Mouse (Mus musculus) hindbrain, embryonic 16.5 days (tissue): ENCODE measurements at regions not wholly inside any gene's neighbourhood (a gene's known extent, or its start where the extent isn't known, plus 50 kb on each side); places are given as distances from the start of the nearest gene placed in this dataset.

Experiments
- ATAC-seq: fragments of 200-750 bp; cut with Nextera tagmentation; 2 replicates; pipeline ENCODE4 v1.8.0; 2017; ENCODE audit warnings: moderate TSS enrichment, moderate library complexity
- H3K27ac ChIP-seq: fragments of 300-500 bp; sonication (generic); 2 replicates; pipeline ENCODE4 v1.5.1; 2014; ENCODE audit warnings: low read depth, mild to moderate bottlenecking, control low read depth, low read length, moderate library complexity
- H3K27me3 ChIP-seq: fragments of 300-500 bp; sonication (generic); replicated peaks from 2 replicates; pipeline ENCODE4 v1.6.1; 2014; ENCODE audit warnings: low read length; ENCODE audit not compliant: control insufficient read depth, insufficient read depth
- H3K36me3 ChIP-seq: fragments of 300-500 bp; sonication (generic); 2 replicates; pipeline ENCODE4 v1.6.1; 2014; ENCODE audit warnings: mild to moderate bottlenecking, low read length, moderate library complexity, mixed read lengths; ENCODE audit not compliant: control insufficient read depth, insufficient read depth
- H3K4me1 ChIP-seq: fragments of 300-500 bp; sonication (generic); 2 replicates; pipeline ENCODE4 v1.6.1; 2014; ENCODE audit warnings: low read depth, low read length; ENCODE audit not compliant: control insufficient read depth, insufficient read depth
- H3K4me2 ChIP-seq: fragments of 300-500 bp; sonication (generic); 2 replicates; pipeline ENCODE4 v1.6.1; 2014; ENCODE audit warnings: mild to moderate bottlenecking, low read length, control low read depth, moderate library complexity
- H3K4me3 ChIP-seq: fragments of 300-500 bp; sonication (generic); 2 replicates; pipeline ENCODE4 v1.5.1; 2014; ENCODE audit warnings: mild to moderate bottlenecking, low read length, control low read depth, moderate library complexity
- H3K9ac ChIP-seq: fragments of 300-500 bp; sonication (generic); 2 replicates; pipeline ENCODE4 v1.6.1; 2014; ENCODE audit warnings: low read depth, mild to moderate bottlenecking, control low read depth, low read length, moderate library complexity
- H3K9me3 ChIP-seq: fragments of 300-500 bp; sonication (generic); 2 replicates; pipeline ENCODE4 v1.6.1; 2014; ENCODE audit warnings: mild to moderate bottlenecking, low read length, moderate library complexity; ENCODE audit not compliant: control insufficient read depth
- WGBS: fragments of 180-500 bp; shearing (Covaris S2); extraction: QIAGEN DNeasy Blood & Tissue Kit; methylation state at CpG from one replicate; pipeline ENCODE4 v1.1.7; 2014; 5-methylcytosine and 5-hydroxymethylcytosine counted together

- Histone ChIP-seq H3K4me2 (no peak overlapping the region), H3K36me3 (no peaks in the 10 kb centered on the region), H3K9ac (no peak overlapping the region), H3K4me3 (no peak overlapping the region), H3K27ac (no peak overlapping the region), H3K4me1 (no peaks in the 10 kb centered on the region), H3K9me3 (no peaks in the 10 kb centered on the region), H3K27me3 (no peaks in the 10 kb centered on the region)
- WGBS = 93% methylated on average over 2 of the region's 2 CpGs
- no peak for ATAC-seq
Measured at GRCm38 (mm10) chr4:84805431-84805830, 78.7 kb upstream of the Cntln start.

- ATAC-seq = no peak
- H3K27ac ChIP-seq = no peak overlapping the region
- 82% methylated on average over 10 of the region's 10 CpGs for WGBS
Measured at GRCm38 (mm10) chr4:84793156-84793919, 90.8 kb upstream of the Cntln start.

GRCm38 (mm10) chr4:84786583-84786982 is 97.5 kb upstream of the Cntln start:
- no peak for ATAC-seq
- H3K27ac ChIP-seq = no peak overlapping the region
- no peaks in the 10 kb centered on the region for H3K9me3 ChIP-seq
- H3K4me3 ChIP-seq = no peak overlapping the region
- 55% methylated on average over 6 of the region's 6 CpGs for WGBS
- no peak overlapping the region for H3K4me2 ChIP-seq
- H3K27me3 ChIP-seq = no peaks in the 10 kb centered on the region
- H3K9ac ChIP-seq = no peak overlapping the region
- H3K4me1 ChIP-seq = no peaks in the 10 kb centered on the region
- H3K36me3 ChIP-seq = no peaks in the 10 kb centered on the region

More at GRCm38 (mm10) chr4:84793156-84793919, 90.8 kb upstream of the Cntln start:
- Histone ChIP-seq H3K36me3 (no peaks in the 10 kb centered on the region), H3K4me1 (no peaks in the 10 kb centered on the region), H3K9me3 (no peaks in the 10 kb centered on the region), H3K27me3 (no peaks in the 10 kb centered on the region), H3K4me2 (no peak overlapping the region), H3K9ac (no peak overlapping the region), H3K4me3 (no peak overlapping the region)

DNA sequence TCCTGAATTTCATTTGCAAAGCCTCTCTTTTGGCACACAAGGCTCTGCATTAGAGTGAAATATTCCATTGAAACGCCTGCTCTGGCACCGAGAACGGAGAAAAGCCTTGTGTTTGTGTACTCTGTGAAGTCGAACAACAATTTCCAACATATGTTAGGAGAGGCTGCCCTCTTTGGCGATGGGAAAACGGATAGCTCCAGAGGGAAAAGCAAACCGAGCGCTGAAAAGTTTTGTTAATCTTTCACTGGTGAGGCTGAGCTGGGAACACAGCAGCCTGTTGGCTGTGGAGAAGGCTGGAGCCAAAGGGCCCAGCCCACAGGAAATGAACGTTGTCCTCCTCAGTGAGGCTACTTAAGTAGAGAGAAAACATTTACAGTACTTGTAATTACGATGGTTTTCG is 93.1 kb upstream of the Bnc2 start:
- no peak for ATAC-seq
- Histone ChIP-seq H3K9ac (no peak overlapping the region), H3K4me2 (no peak overlapping the region), H3K27me3 (no peaks in the 10 kb centered on the region; the same call in 1 of the 2 replicates), H3K4me1 (no peaks in the 10 kb centered on the region), H3K9me3 (no peaks in the 10 kb centered on the region), H3K36me3 (no peaks in the 10 kb centered on the region), H3K4me3 (no peak overlapping the region), H3K27ac (no peak overlapping the region)
- WGBS = 45% methylated on average over 11 of the region's 11 CpGs

- H3K4me1 ChIP-seq = no peaks in the 10 kb centered on the region
- no peaks in the 10 kb centered on the region for H3K9me3 ChIP-seq
- no peaks in the 10 kb centered on the region for H3K36me3 ChIP-seq
- H3K27me3 ChIP-seq = no peaks in the 10 kb centered on the region; the same call in 1 of the 2 replicates
- H3K4me2 ChIP-seq = no peak overlapping the region
- 0 out of 2 replicates have a peak overlapping the region, but pooled peaks have one; percentile 17 for H3K27ac ChIP-seq
- WGBS = 61% methylated on average over 11 of the region's 11 CpGs
- no peak overlapping the region for H3K4me3 ChIP-seq
- ATAC-seq = no peak
- H3K9ac ChIP-seq = no peak overlapping the region
Measured at GRCm38 (mm10) chr4:84766708-84767425, 91.8 kb upstream of the Bnc2 start.

DNA sequence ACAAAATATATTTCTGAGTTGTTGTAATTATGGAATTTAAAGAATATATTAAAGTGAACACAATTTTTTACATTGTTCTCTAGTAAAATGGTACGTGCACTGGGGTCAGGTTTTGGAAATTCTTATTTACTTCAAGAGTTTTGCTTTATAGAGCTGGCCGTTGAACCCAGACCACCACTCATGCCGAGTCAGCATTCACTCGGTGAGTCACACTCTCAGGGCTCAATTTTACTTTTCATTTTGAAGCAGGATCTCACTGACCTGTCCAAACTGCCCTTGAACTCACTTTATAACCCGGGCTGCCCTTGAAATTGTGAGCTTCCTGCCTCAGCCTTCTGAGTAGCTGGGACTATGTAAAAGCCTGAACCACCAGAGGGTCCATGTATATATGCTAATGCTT is 82.1 kb upstream of the Bnc2 start:
- Histone ChIP-seq H3K36me3 (no peaks in the 10 kb centered on the region), H3K27me3 (no peaks in the 10 kb centered on the region), H3K9me3 (no peaks in the 10 kb centered on the region), H3K27ac (no peak overlapping the region), H3K4me1 (no peaks in the 10 kb centered on the region), H3K9ac (no peak overlapping the region), H3K4me2 (no peak overlapping the region), H3K4me3 (no peak overlapping the region)
- WGBS = 93% methylated on average over 5 of the region's 5 CpGs
- no peak for ATAC-seq

DNA sequence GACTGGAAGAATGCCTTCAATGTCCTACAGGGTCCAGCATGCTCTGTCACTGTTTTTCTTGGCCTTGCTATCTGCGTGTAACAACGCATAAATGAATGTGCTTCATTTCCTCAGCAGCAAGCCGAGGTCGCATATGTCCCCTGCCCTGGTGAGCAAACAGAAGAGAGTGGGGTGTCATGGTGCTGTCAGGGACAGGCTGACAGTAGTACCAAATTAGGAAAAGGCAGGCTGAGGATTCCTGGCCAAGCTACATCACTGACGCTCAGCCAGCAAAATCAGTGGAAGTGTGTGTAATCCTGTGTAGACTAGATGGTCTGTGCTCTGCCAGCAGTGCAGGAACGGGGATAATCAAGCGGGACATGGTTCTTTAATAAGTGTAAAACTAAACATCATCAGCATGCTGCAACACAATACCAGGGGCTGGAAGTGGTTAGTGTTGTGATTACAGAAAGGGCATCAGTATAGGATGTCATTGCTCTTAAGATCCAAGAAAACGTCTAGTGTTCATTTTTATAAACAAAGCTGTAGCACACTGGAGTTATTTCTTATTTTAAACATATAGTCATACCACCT is 77.6 kb upstream of the Bnc2 start:
- no peaks in the 10 kb centered on the region for H3K4me1 ChIP-seq
- ATAC-seq = no peak
- H3K9me3 ChIP-seq = no peaks in the 10 kb centered on the region
- H3K27ac ChIP-seq = no peak overlapping the region
- H3K27me3 ChIP-seq = no peaks in the 10 kb centered on the region
- H3K4me3 ChIP-seq = no peak overlapping the region
- H3K36me3 ChIP-seq = no peaks in the 10 kb centered on the region
- 64% methylated on average over 8 of the region's 8 CpGs for WGBS
- H3K4me2 ChIP-seq = no peak overlapping the region
- no peak overlapping the region for H3K9ac ChIP-seq

DNA sequence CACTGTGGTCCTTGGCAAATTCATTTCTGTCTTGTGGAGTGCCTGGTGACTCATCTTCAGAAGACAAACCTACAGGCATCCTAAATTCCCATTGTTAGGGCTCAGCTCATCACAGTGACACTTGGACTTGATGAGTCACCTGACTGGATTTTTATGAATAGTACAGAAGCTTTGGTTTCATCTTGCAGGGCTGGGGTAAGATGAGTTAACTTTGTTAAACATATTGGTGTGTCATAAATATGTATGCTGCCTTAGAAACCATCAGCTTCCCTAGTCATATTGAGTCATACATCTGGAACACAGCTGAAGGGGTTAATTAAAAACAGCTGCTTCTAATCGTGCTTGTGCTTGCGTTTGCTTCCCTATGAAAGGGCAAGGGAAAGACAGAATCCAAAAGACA is 66.2 kb upstream of the Bnc2 start:
- WGBS = 46% methylated on average over 2 of the region's 2 CpGs
- no peaks in the 10 kb centered on the region for H3K36me3 ChIP-seq
- no peak for ATAC-seq
- H3K27ac ChIP-seq = no peak overlapping the region
- no peak overlapping the region for H3K4me2 ChIP-seq
- no peaks in the 10 kb centered on the region for H3K4me1 ChIP-seq
- H3K4me3 ChIP-seq = no peak overlapping the region
- no peaks in the 10 kb centered on the region for H3K27me3 ChIP-seq
- H3K9me3 ChIP-seq = no peaks in the 10 kb centered on the region
- no peak overlapping the region for H3K9ac ChIP-seq

DNA sequence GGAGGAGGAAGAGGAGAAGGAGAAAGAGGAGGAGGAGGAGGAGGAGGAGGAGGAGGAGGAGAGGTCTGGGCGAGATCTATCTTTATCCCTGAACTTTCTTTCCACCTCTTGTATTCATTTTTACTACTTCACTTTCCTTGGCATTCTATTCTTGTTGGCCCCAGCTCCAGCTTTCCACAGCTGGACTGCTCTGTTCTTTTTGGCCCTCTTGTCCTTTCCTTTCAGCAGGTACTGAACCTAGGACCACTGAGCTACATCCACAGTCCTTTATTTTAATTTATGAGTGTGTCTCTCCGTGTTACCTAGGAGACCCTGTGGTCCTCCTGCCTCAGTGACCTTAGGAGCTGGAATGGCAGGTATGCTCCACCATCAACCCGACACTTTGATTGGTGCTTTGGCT is 65.7 kb upstream of the Bnc2 start:
- ATAC-seq = no peak
- WGBS = 77% methylated on average over 3 of the region's 3 CpGs
- Histone ChIP-seq H3K27ac (no peak overlapping the region), H3K9ac (no peak overlapping the region), H3K27me3 (no peaks in the 10 kb centered on the region), H3K36me3 (no peaks in the 10 kb centered on the region), H3K4me3 (no peak overlapping the region), H3K4me2 (no peak overlapping the region), H3K4me1 (no peaks in the 10 kb centered on the region), H3K9me3 (no peaks in the 10 kb centered on the region)
